Mouse (Mus musculus) kidney, adult 2 months (tissue): ENCODE measurements at regions not wholly inside any gene's neighbourhood (a gene's known extent, or its start where the extent isn't known, plus 50 kb on each side); places are given as distances from the start of the nearest gene placed in this dataset.

Source experiments
- DNase-seq: peaks from one replicate; pipeline ENCODE4 v3.0.0; 2021
- H3K27ac ChIP-seq: fragments of 200-500 bp; 2 replicates; pipeline ENCODE4 v1.5.1; 2012; ENCODE audit warnings: low read depth, low read length, control low read depth, inconsistent platforms; ENCODE audit not compliant: insufficient read depth
- H3K27me3 ChIP-seq: fragments of 200-500 bp; replicated peaks from 2 replicates; pipeline ENCODE4 v1.6.1; 2012; ENCODE audit warnings: mild to moderate bottlenecking, moderate library complexity, low read length, inconsistent platforms; ENCODE audit not compliant: control insufficient read depth, insufficient read depth
- H3K36me3 ChIP-seq: fragments of 200-500 bp; 2 replicates; pipeline ENCODE4 v1.6.1; 2012; ENCODE audit warnings: mild to moderate bottlenecking, moderate library complexity, low read length, inconsistent platforms; ENCODE audit not compliant: control insufficient read depth, insufficient read depth
- H3K4me1 ChIP-seq: fragments of 200-500 bp; 2 replicates; pipeline ENCODE4 v1.6.1; 2011; ENCODE audit warnings: low read length; ENCODE audit not compliant: control insufficient read depth, insufficient read depth
- H3K4me3 ChIP-seq: fragments of 200-500 bp; 2 replicates; pipeline ENCODE4 v1.5.1; 2011; ENCODE audit warnings: mild to moderate bottlenecking, low read depth, low read length, control low read depth; ENCODE audit not compliant: insufficient read depth
- CTCF ChIP-seq: fragments of 200-500 bp; conservative IDR thresholded peaks from 2 replicates; pipeline ENCODE4 v1.5.1; 2011; ENCODE audit warnings: low read depth, mild to moderate bottlenecking, control low read depth, low read length, moderate library complexity, mixed read lengths; ENCODE audit not compliant: insufficient read depth, insufficient read length
- POLR2A ChIP-seq: fragments of 200-500 bp; IDR thresholded peaks from one replicate; pipeline ENCODE4 v1.6.1; 2011; ENCODE audit warnings: low read depth, low read length, control low read depth
- whole genome bisulfite sequencing: fragments of 180-500 bp; shearing (Covaris S2); methylation state at CpG from one replicate; pipeline ENCODE4 v1.1.7; 2018; 5-methylcytosine and 5-hydroxymethylcytosine counted together

DNA sequence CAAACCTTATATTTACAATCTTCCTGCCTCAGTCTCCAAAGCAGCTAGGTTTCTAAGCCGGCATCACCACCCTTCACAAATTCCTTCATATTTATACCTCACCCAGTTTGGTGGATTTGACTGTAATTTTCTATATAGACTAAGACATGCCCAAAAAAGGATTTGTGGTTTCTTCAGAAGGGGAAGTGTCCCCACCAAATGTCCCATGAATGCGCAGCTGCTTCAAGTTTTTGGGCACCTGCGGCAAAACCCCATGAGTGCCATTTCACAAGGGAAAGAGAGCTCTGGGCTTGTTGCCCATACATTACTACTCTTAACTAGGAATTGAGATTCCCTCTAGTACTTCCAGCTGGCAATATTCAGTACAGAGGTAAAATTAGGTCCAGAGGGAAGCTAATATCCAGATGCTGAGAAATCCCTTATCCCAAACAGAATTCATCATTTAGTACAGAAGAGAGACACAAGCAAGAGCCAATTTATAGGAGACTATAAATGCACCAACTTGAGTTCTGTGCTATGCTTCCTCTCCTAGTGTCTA, 990.6 kb downstream of the Diaph3 start:
- H3K4me3 ChIP-seq: no peak overlapping the region
- no peak for TF ChIP-seq CTCF
- TF ChIP-seq POLR2A: no peak
- H3K36me3 ChIP-seq: no peaks in the 10 kb centered on the region
- no peaks in the 10 kb centered on the region for H3K27me3 ChIP-seq
- WGBS: 90% methylated on average over 3 of the region's 3 CpGs
- DNase-seq: no peak
- H3K4me1 ChIP-seq: no peaks in the 10 kb centered on the region
- no peak overlapping the region for H3K27ac ChIP-seq

DNA sequence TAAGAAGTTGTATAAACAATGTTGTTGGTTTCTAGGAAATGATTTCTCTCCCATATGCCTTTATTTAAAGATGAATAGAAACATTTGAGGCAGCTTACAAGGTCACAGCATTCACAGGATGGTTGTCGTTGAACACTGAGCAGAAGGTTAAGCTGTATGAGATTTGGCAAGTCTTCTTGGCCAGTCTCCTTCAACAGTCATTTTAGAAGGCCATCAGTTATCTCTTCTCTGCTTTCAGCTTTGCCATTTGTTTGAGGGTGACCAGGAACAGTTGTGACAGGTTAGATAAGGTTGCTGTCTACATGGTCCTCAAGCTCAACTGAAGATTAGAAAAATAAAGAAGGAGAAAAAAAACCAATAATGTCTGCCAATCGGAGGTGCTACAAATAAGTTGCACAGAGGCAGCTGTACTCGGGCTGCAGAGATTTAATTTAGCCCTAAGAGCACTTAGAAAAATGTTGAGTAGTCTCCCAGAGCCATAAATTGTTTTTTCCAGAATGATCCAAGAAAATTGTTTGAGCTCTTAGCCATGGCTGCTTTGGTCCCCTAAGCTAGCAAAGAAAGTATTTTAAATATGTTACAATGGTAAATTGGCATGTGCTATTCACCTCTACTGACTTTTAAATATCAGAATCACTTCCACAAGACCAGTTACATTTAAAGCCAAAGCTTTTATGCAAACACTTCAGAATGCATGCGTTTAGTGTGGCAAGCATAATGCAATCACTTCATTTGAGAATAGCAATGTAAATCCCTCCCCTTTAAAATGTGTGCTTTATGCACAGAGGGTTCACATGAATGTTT, 1025.6 kb downstream of the Diaph3 start:
- WGBS: 65% methylated on average over 4 of the region's 4 CpGs
- no peak for DNase-seq
- H3K4me1 ChIP-seq: no peaks in the 10 kb centered on the region
- no peaks in the 10 kb centered on the region for H3K27me3 ChIP-seq
- H3K36me3 ChIP-seq: no peaks in the 10 kb centered on the region
- H3K27ac ChIP-seq: no peak overlapping the region
- TF ChIP-seq CTCF (no peak), POLR2A (no peak)
- H3K4me3 ChIP-seq: no peak overlapping the region

DNA sequence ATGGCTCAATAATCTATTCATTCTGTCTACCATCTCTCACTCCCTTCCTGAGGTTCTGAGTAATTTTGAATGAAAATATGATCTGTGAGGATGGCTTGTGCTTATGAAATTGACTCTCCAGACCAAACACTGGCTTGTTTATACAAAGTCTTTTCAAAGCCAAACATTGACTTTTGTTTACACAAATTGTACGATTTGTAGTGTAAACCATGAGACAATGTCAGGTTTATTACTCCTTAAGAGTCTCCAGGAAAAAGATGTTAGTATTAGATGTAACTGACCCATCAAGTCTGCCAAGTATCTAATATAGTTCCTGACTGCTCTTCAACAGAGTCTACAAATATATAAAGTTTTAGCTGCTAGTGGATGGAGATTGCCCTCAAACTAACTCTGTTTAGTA, 1039.5 kb downstream of the Diaph3 start:
- TF ChIP-seq POLR2A (no peak), CTCF (no peak)
- 59% methylated on average over 1 of the region's 1 CpGs for WGBS

DNA sequence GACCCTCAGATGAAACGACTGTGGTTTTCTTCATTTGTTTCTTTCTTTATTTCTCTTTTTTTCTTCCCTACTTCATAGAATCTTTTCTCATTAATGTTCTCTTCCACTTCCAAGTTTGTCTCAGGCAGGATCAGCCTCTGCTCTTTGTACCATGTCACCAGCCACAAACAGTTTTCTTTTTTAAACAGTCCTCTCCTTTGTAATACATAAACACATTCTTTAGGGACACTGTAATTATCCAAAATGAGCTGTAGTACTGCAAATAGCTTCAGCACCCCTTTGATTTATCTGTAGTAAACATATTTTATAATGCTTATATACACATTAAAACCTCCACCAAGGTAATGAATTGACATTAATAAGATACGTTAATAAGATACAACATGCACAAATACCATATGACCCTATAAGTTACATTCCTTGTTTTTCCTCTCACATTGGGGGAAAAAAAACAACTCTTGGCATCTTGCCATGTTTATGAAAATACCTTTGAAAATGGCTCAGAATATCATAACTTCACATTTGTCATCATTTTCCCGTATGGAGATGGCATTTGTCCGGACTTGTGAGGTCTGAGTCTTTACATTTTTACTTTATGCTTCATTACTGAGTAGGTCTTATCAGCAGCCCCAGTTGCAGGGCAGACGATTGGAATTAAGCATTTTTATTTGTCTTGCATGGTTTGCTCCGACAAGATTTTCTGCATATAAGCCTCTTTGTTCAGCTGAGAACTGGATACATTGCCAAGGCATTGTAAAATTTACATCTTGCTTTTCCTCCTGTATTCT, 1070.5 kb downstream of the Diaph3 start:
- WGBS: 75% methylated on average over 6 of the region's 6 CpGs
- H3K27me3 ChIP-seq: no peaks in the 10 kb centered on the region
- no peak overlapping the region for H3K4me3 ChIP-seq
- TF ChIP-seq POLR2A (no peak), CTCF (no peak)
- H3K36me3 ChIP-seq: no peaks in the 10 kb centered on the region
- DNase-seq: no peak
- no peak overlapping the region for H3K27ac ChIP-seq
- H3K4me1 ChIP-seq: no peaks in the 10 kb centered on the region

More for the DNA sequence above, 1039.5 kb downstream of the Diaph3 start:
- Histone ChIP-seq H3K27ac (no peak overlapping the region), H3K4me3 (no peak overlapping the region), H3K27me3 (no peaks in the 10 kb centered on the region), H3K4me1 (no peaks in the 10 kb centered on the region), H3K36me3 (no peaks in the 10 kb centered on the region)
- DNase-seq: no peak

DNA sequence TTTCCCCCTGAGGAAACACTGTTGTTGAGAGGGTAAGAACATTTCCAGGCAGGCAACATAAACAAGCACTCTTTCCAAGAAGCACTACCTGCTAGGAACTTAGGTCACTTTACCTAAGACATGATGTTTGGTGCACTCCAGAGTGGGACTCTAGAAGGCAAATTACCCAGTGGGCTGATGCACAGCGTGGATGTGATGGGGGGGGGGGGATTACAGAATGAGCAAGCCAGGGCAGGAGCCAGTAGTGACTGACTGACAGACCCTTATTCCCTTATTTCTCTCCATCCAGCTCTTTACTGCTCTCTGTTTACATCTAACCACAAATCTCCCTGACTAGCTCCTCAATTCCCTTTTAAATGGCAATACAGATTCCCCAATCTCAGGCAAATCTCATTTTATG, 1071.7 kb downstream of the Diaph3 start:
- no peak for TF ChIP-seq CTCF
- TF ChIP-seq POLR2A: no peak
- WGBS: 52% methylated on average over 1 of the region's 1 CpGs
- no peaks in the 10 kb centered on the region for H3K4me1 ChIP-seq
- DNase-seq: no peak
- no peak overlapping the region for H3K27ac ChIP-seq
- no peaks in the 10 kb centered on the region for H3K27me3 ChIP-seq
- no peak overlapping the region for H3K4me3 ChIP-seq
- H3K36me3 ChIP-seq: no peaks in the 10 kb centered on the region

DNA sequence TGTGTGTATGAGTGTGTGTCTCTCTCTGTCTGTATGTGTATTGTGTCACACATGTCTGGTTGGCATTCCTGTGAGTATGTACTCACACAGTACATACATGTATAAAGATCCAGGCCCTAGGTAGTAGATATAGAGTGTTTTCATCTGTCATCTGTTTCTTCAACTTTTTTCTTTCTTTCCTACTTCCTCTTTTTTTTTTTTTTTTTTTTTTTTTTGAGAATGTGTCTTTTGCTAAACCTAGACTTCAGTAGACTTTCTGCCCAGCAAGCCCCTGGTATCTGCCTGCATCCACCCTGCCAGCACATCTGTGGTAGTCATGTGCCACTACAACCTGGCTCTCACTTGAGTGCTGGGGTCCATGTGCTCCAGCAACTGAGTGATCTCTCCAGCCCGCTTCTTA, 1073.3 kb downstream of the Diaph3 start:
- no peaks in the 10 kb centered on the region for H3K4me1 ChIP-seq
- 98% methylated on average over 1 of the region's 1 CpGs for WGBS
- TF ChIP-seq CTCF: no peak
- TF ChIP-seq POLR2A: no peak

DNA sequence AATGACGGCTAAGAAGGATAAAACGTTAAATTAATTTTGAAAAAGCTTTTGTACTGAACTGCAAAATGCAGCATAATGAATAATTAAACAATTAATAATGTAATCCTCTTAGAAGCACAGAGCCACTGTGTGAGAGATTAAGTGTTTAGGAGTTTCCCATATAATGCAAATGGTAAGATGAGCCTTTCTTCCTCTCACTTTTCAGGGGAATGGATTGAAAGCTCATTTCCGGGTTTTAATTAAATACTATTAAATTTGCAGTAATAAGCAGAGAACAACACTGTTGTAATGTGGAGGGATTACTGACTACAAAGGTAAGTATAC, 1077.5 kb downstream of the Diaph3 start:
- Histone ChIP-seq H3K4me1 (no peaks in the 10 kb centered on the region), H3K27me3 (no peaks in the 10 kb centered on the region), H3K36me3 (no peaks in the 10 kb centered on the region), H3K4me3 (no peak overlapping the region), H3K27ac (no peak overlapping the region)
- TF ChIP-seq CTCF (no peak), POLR2A (no peak)
- WGBS: 86% methylated on average over 3 of the region's 3 CpGs
- DNase-seq: no peak

More for the DNA sequence above, 1073.3 kb downstream of the Diaph3 start:
- Histone ChIP-seq H3K4me3 (no peak overlapping the region), H3K36me3 (no peaks in the 10 kb centered on the region), H3K27ac (no peak overlapping the region), H3K27me3 (no peaks in the 10 kb centered on the region)
- no peak for DNase-seq
